Mouse (Mus musculus): ENCODE results near the gene Dynll1. TPM values are rescaled to one million over a fixed set of nuclear protein-coding genes. Genes with fewer than 3 reads are reported as not detected.
"Not testable (repeated sequence)": the region's sequence is repeated elsewhere in the genome, so short reads cannot be mapped to it uniquely, and the experiment has no call there.

Dynll1 gene
- polyA plus RNA-seq, 1 experiment from 2014 or later, result 1,810 TPM

DNA sequence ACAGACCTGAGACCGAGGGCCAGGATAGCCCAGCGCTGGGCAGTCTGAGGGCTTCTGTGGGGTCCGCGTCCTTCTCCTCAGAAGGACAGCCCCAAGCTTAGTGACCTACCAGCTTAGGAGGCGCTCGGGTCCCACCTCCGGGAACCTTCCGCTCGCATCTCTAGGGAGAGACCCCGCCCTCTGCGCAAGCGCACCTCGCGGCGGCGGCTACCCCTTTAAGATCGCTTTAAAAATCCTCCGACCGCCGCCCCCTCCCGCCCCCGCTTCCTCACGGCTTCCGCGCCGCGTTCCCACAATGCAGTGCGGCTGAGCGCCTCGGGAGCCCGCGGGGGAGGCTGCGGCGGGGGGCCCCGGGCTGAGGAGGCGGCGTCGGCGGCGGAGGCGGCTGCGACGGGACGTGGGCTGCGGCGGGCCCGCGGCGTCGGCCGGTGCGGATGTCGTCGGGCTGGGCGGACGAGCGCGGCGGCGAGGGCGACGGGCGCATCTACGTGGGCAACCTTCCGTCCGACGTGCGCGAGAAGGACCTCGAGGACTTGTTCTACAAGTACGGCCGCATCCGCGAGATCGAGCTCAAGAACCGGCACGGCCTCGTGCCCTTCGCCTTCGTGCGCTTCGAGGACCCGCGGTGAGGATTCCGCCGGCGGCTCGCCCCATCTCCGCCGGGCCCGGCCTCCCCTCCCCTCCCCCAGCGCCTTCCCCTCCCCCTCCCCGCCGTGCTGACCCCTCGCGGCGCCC, 26.2 kb upstream of the Dynll1 start, which contains the start of gene Srsf9:
Gene Srsf9, plus strand, starts transcription at position 303 of the 735 bp plus-strand sequence.
- WGBS, result under 1% methylated on average over 89 of the region's 97 CpGs
- Histone ChIP-seq H3K4me3 (peak within 1 kb of the TSS; percentile 95), H3K27me3 (no peaks in the 10 kb centered on the region), H3K9ac (peak within 1 kb of the TSS; percentile 96), H3K9me3 (no peaks in the 10 kb centered on the region), H3K4me1 (peaks cover 23% of the 10 kb centered on the region), H3K36me3 (peaks cover 23% of the 10 kb centered on the region), H3K4me2 (peak within 1 kb of the TSS; percentile 76), H3K27ac (peak within 1 kb of the TSS; percentile 90)
- peak; percentile 91 for ATAC-seq (ENCODE audit: insufficient number of reproducible peaks, low FRiP score, low TSS enrichment, low read depth)

DNA sequence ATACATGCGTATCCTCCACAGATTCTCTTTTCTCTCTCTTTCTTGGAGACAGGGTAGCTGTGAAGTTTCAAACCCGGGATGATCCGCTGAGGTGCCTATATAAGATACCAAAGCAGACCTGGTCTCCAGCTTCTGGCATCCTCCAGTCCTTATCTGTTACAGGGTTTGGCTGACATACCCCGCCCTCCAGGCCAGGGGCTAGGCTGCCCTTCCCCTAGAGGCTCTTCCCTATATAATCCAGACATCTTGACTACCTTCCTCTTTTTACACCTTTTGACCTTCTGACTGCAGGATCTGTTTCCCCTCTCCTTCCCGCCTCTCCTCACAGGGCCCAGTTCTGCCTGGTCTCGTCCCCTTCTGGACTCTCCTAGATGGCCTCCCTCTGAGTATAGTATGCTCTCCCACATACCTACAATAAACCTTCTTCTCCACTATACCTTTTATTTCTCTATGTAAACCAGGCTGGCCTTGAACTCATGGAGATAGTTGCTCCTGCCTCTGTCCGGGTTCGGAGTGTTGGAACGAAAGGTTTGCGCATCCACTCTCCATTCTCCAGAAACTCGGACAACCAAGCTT, 25.5 kb upstream of the Dynll1 start:
- no peaks in the 10 kb centered on the region for H3K27me3 ChIP-seq
- peak overlapping the region; percentile 96 for H3K9ac ChIP-seq
- H3K4me2 ChIP-seq, result peak overlapping the region; percentile 72
- H3K36me3 ChIP-seq, result peaks cover 16% of the 10 kb centered on the region
- H3K9me3 ChIP-seq, result no peaks in the 10 kb centered on the region
- H3K4me1 ChIP-seq, result peaks cover 23% of the 10 kb centered on the region
- WGBS, result 24% methylated on average over 11 of the region's 11 CpGs
- H3K27ac ChIP-seq, result peak overlapping the region; percentile 90
- peak; percentile 50; the same call in 1 of the 2 replicates for ATAC-seq (ENCODE audit: insufficient number of reproducible peaks, low FRiP score, low TSS enrichment, low read depth)
- peak overlapping the region; percentile 95 for H3K4me3 ChIP-seq

DNA sequence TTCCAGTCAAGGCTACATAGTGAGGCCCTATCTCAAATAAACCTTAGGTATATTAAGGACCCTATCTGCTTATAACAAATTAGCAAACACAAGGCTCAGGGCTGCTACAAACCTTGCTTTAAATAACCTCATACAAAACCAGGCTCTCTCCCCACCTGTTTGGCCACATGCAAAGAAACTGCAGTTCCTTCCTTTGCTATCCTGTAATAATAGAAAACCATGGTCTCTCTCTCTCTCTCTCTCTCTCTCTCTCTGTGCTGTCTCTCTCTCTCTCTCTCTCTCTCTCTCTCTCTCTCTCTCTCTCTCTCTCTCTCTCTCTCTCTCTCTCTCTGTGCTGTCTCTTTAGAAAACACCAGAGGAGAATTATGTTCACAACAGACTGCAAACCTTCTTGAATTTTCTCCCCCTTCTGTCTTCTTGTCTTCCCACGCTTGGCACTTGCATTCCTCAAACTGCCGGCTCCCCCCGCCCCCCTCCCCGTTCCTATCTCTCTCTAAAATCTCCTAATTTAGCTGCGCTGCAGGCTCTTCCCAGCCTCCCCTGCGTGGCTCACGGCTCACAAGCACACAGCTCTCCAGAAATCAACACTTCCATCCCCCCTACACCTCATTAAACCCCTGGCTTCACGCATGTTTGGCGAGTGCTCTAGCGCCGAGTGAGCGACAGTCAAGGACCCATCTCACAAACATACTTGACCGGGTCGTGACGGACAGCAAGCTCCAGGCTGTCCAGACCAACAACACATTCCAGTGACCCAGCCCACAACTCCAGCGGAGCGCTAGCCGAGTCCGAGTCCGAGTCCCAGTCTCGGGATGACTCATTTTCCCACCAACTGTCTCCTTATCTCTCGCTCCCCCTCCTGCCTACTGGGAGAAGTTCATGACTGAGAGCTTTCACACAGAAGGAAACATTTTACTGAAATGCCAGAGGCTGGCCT, 18.5 kb upstream of the Dynll1 start:
- no peaks in the 10 kb centered on the region for H3K27me3 ChIP-seq
- H3K4me1 ChIP-seq, result peaks cover 33% of the 10 kb centered on the region
- no peaks in the 10 kb centered on the region for H3K9me3 ChIP-seq
- H3K9ac ChIP-seq, result 0 out of 2 replicates have a peak overlapping the region, but pooled peaks have one; percentile 31
- WGBS, result 2% methylated on average over 22 of the region's 22 CpGs
- peak; percentile 62; the same call in 1 of the 2 replicates for ATAC-seq (ENCODE audit: insufficient number of reproducible peaks, low FRiP score, low TSS enrichment, low read depth)
- no peaks in the 10 kb centered on the region for H3K36me3 ChIP-seq
- H3K27ac ChIP-seq, result peak overlapping the region; percentile 82
- peak overlapping the region; percentile 41 for H3K4me3 ChIP-seq
- peak overlapping the region; percentile 72 for H3K4me2 ChIP-seq

DNA sequence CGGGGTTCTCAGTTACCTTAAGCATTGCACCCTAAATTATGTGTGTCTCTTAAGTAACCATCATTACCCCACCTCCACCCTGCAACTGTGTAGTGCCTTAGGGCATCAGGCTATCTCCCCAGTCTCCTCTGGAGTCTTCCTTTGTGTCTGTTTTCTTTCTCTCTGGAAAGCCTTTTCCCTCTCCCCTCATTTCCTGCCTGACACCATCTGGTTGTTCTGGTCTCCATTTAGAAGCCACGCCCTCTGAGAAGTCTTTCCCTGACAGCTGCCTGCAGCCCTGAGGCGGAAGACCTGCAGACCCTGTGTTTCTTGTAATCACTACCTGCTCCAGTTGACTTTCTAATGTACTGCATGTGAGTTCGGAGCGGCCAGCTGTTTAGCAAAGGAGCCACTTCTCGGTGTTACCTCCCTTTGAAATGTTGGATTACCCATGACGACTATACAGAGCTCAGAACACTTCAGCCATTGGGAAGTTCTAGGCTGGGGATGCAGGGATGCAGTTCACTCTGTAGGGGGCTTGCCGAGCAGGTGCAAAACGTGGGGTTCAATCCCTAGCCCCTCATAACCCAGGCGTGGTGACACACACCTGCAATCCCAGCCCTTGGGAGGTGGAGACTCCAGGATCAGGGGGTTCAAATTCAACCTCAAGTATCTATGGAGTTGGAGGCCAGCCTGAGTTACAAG, 17.0 kb upstream of the Dynll1 start:
- WGBS, result 4% methylated on average over 10 of the region's 10 CpGs
- ATAC-seq (ENCODE audit: insufficient number of reproducible peaks, low FRiP score, low TSS enrichment, low read depth), result peak; percentile 37; the same call in 1 of the 2 replicates
- H3K27ac ChIP-seq, result peak overlapping the region; percentile 77
- H3K4me1 ChIP-seq, result peaks cover 43% of the 10 kb centered on the region
- peak overlapping the region; percentile 24 for H3K4me2 ChIP-seq
- no peaks in the 10 kb centered on the region for H3K9me3 ChIP-seq
- no peaks in the 10 kb centered on the region for H3K36me3 ChIP-seq
- H3K4me3 ChIP-seq, result no peak overlapping the region
- H3K27me3 ChIP-seq, result no peaks in the 10 kb centered on the region
- H3K9ac ChIP-seq, result no peak overlapping the region

DNA sequence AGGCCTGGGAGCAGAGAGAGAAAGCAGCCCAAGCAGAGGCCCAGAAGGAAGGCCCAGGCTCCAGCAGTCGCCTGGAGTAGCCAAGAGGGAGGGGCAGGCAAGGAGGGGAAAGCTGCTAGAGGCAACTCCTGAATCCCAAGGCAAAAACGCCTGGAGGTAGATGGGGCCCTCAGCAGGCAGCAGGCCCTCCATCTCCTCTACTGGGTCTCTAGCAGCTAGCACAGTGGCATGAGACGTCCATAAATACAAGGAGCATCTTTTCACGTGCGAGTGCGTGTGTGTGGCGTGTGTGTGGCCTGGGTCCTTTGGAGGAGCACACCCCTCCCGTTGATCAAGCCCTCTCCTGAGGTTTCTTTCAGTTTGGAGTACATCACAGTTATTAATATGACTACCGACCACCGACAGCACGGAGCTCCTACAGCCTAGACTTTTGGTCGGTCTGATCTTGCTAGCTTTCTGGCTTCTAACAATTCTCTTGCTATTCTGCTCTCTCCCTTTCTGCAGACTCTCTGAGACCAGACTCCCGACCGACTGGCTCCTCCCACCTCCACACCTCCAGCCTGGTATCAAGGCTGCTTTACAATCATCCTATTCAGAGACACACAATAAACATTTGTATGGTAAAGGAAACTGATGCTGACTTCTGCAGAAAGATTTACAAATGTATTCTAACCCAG, 16.3 kb upstream of the Dynll1 start:
- Histone ChIP-seq H3K36me3 (no peaks in the 10 kb centered on the region), H3K9ac (0 out of 2 replicates have a peak overlapping the region, but pooled peaks have one; percentile 17), H3K27ac (peak overlapping the region; percentile 77), H3K4me2 (peak overlapping the region; percentile 24), H3K4me3 (no peak overlapping the region), H3K27me3 (no peaks in the 10 kb centered on the region), H3K4me1 (peaks cover 43% of the 10 kb centered on the region), H3K9me3 (no peaks in the 10 kb centered on the region)
- WGBS, result 11% methylated on average over 14 of the region's 14 CpGs
- ATAC-seq (ENCODE audit: insufficient number of reproducible peaks, low FRiP score, low TSS enrichment, low read depth), result no peak

DNA sequence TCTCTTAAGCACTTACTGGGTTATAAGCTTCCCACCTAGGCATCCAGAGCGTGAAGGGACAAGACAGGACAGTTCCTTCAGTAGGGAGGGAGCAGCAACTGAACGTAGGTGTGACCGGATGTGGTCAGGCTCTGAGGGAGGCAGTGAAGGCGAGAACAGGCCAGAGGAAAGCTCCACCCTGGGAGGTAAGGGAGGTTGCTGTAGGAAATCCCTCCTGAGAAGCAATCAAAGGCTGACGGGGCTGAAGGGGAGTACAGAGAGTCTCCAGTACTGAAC, 12.8 kb upstream of the Dynll1 start:
- H3K27me3 ChIP-seq, result no peaks in the 10 kb centered on the region
- H3K9ac ChIP-seq, result no peak overlapping the region
- no peaks in the 10 kb centered on the region for H3K36me3 ChIP-seq
- no peaks in the 10 kb centered on the region for H3K9me3 ChIP-seq
- peaks cover 35% of the 10 kb centered on the region for H3K4me1 ChIP-seq
- H3K4me2 ChIP-seq, result no peak overlapping the region
- peak overlapping the region; percentile 33 for H3K27ac ChIP-seq
- no peak overlapping the region for H3K4me3 ChIP-seq
- 26% methylated on average over 5 of the region's 5 CpGs for WGBS
- ATAC-seq (ENCODE audit: insufficient number of reproducible peaks, low FRiP score, low TSS enrichment, low read depth), result no peak

DNA sequence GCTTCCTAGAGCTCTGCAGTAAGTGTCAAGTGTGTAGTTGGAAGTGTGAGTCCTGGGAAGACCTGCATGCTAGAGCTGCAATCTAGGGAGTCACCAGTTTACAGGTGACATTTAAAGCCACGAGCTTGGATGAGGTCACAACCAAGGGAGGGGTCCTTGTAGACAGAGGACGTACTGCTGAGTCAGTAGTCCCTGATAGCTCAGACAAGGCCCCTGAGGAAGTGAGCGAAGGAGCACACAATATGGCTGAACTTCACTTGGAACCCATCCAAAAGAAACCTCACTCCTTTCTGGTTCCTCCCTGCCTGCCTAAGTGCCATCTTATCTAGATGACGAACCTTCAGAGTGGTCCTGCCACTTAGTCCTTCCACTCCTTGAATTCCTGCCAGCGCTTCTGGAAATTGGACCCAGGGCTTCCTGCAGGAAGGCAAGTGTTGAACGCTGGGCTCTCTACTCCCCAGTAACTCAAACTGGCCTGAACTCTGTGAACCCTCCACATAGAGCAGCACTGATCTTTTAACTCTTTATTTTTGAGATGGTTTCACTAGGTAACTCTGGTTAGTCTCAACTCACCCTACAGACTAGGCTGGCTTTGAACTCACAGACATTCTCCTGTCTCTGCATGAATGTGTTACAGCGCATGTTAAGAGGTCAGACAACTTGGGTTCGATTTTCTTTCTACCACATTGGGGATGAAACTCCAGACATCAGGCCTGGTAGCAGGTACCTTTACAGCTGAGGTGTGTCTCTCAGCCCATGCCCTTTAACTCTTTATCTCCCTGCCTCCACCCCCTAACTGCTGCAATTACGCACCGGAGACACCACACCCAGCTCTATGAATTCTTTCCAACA, 12.2 kb upstream of the Dynll1 start:
- no peak overlapping the region for H3K9ac ChIP-seq
- H3K4me2 ChIP-seq, result no peak overlapping the region
- no peaks in the 10 kb centered on the region for H3K27me3 ChIP-seq
- ATAC-seq (ENCODE audit: insufficient number of reproducible peaks, low FRiP score, low TSS enrichment, low read depth), result no peak
- H3K27ac ChIP-seq, result peak overlapping the region; percentile 33
- peaks cover 29% of the 10 kb centered on the region for H3K4me1 ChIP-seq
- WGBS, result 57% methylated on average over 10 of the region's 10 CpGs
- no peak overlapping the region for H3K4me3 ChIP-seq
- no peaks in the 10 kb centered on the region for H3K9me3 ChIP-seq
- H3K36me3 ChIP-seq, result no peaks in the 10 kb centered on the region

DNA sequence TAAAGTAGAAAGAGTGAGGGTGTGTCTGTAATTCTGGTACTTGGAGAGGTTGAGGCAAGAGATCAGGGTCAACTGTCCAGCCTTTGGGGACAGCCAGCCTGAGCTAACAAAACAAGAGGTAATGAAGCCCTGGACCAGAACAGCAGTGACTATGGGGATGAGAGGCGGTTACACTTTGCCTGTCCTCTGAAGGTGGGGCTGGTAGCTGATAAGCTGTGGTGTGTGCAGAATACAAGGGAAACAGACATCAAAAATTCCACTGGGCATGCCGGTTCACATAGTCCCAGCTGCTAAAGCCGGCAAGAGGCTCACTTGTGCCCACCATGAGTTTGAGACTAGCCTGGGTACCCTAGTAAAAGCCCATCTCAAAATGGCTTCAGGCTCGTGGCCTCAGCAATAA, 11.6 kb upstream of the Dynll1 start:
- Histone ChIP-seq H3K36me3 (no peaks in the 10 kb centered on the region), H3K9ac (no peak overlapping the region), H3K4me2 (no peak overlapping the region), H3K27me3 (no peaks in the 10 kb centered on the region), H3K27ac (peak overlapping the region; percentile 33; the same call in 1 of the 2 replicates), H3K4me1 (peaks cover 22% of the 10 kb centered on the region), H3K4me3 (no peak overlapping the region), H3K9me3 (no peaks in the 10 kb centered on the region)
- no peak for ATAC-seq (ENCODE audit: insufficient number of reproducible peaks, low FRiP score, low TSS enrichment, low read depth)
- 70% methylated on average over 4 of the region's 4 CpGs for WGBS

DNA sequence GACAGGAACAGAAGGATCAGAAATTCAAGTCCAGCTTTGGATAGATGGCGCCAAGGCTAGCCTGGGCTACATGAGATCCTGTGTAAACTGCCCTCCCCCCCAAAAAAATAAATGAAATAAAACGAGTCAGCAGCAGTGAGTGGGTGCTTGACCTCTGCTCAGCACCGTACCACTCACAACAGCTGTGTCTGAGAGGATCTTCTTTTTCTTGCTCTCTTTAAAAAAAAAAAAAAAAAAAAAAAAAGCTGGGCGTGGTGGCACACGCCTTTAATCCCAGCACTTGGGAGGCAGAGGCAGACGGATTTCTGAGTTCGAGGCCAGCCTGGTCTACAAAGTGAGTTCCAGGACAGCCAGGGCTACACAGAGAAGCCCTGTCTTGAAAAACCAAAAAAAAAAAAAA, 1.4 kb upstream of the Dynll1 start:
- H3K4me3 ChIP-seq; H3K9me3 ChIP-seq; ATAC-seq (ENCODE audit: insufficient number of reproducible peaks, low FRiP score, low TSS enrichment, low read depth); H3K4me2 ChIP-seq; H3K27me3 ChIP-seq; H3K9ac ChIP-seq; H3K27ac ChIP-seq: not testable (repeated sequence)
- peaks cover 19% of the 10 kb centered on the region for H3K36me3 ChIP-seq
- 78% methylated on average over 3 of the region's 7 CpGs for WGBS
- peaks cover 24% of the 10 kb centered on the region for H3K4me1 ChIP-seq

DNA sequence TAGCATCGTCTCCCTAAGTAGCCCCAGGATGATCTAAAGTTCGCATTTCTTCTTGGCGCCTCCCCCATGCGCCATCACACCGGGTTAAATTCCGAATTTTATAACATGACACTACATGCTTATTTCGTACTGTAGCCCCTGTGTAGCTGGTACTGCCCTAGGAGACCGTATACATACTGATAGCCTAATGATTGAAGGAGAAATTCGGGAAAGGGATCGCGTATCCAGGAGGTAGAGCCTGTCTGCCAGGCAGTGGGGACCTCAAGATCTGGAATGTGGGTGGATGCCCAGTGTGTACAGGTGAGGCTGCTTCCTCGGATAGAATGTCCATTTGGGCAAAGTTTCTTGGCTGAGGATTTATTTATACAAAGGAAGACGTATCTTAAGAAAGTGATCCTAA, 816 bp upstream of the Dynll1 start:
- H3K4me2 ChIP-seq, result peak overlapping the region; percentile 71
- 17% methylated on average over 13 of the region's 13 CpGs for WGBS
- ATAC-seq (ENCODE audit: insufficient number of reproducible peaks, low FRiP score, low TSS enrichment, low read depth), result no peak

More for the DNA sequence above, 816 bp upstream of the Dynll1 start:
- no peaks in the 10 kb centered on the region for H3K27me3 ChIP-seq
- peak overlapping the region; percentile 82 for H3K4me3 ChIP-seq
- peak overlapping the region; percentile 87 for H3K27ac ChIP-seq
- H3K9ac ChIP-seq, result peak overlapping the region; percentile 21; the same call in 1 of the 2 replicates
- peaks cover 24% of the 10 kb centered on the region for H3K4me1 ChIP-seq
- peaks cover 20% of the 10 kb centered on the region for H3K36me3 ChIP-seq
- no peaks in the 10 kb centered on the region for H3K9me3 ChIP-seq
